Mouse (Mus musculus) myocyte (in vitro differentiated cells): ENCODE measurements around the gene Cd40lg. TPM values are rescaled to one million over a fixed set of nuclear protein-coding genes. Genes with fewer than 3 reads are reported as not detected.

Source experiments
- H3K27me3 ChIP-seq: one replicate; pipeline ENCODE4 v1.6.1; 2011; ENCODE audit not compliant: control insufficient read depth, insufficient read depth, insufficient read length
- H3K36me3 ChIP-seq: one replicate; pipeline ENCODE4 v1.6.1; 2011; ENCODE audit not compliant: control insufficient read depth, insufficient read depth
- H3K4me2 ChIP-seq: one replicate; pipeline ENCODE4 v1.6.1; 2011; ENCODE audit warnings: low read depth, control low read depth
- H3K4me3 ChIP-seq: one replicate; pipeline ENCODE4 v1.5.1; 2011; ENCODE audit warnings: mild to moderate bottlenecking, control low read depth, moderate library complexity
- H3K79me2 ChIP-seq: one replicate; pipeline ENCODE4 v1.6.1; 2011; ENCODE audit not compliant: control insufficient read depth, insufficient read depth
- H3ac ChIP-seq: one replicate; pipeline ENCODE4 v1.6.1; 2011; ENCODE audit not compliant: control insufficient read depth, insufficient read length
- CEBPB ChIP-seq: IDR thresholded peaks from 2 replicates; pipeline ENCODE4 v1.6.1; 2011; ENCODE audit warnings: mild to moderate bottlenecking, moderate library complexity; ENCODE audit not compliant: poor library complexity, insufficient read depth, severe bottlenecking
- E2F4 ChIP-seq: IDR thresholded peaks from one replicate; pipeline ENCODE4 v1.6.1; 2011; ENCODE audit warnings: mild to moderate bottlenecking, control low read depth, moderate library complexity; ENCODE audit not compliant: insufficient read depth
- MAX ChIP-seq: IDR thresholded peaks from one replicate; pipeline ENCODE4 v1.6.1; 2011; ENCODE audit warnings: low read depth, mild to moderate bottlenecking, control low read depth
- MYOD1 ChIP-seq, 3 experiments: IDR thresholded peaks; one replicate each; pipeline ENCODE4 v1.6.1; 2011; ENCODE audit warnings: control low read depth in 2 of 3, low read depth in 2 of 3, mild to moderate bottlenecking in 2 of 3, moderate library complexity in 1 of 3; ENCODE audit not compliant: insufficient read length in 2 of 3, control insufficient read depth in 1 of 3
- MYOG ChIP-seq, 3 experiments: IDR thresholded peaks; one replicate each; pipeline ENCODE4 v1.6.1; 2011; ENCODE audit warnings: control low read depth in 2 of 3, low read depth in 2 of 3, mild to moderate bottlenecking in 2 of 3; ENCODE audit not compliant: insufficient read length in 2 of 3, control insufficient read depth in 1 of 3, insufficient read depth in 1 of 3
- POLR2A ChIP-seq: IDR thresholded peaks from one replicate; pipeline ENCODE4 v1.6.1; 2011; ENCODE audit warnings: low read depth, mild to moderate bottlenecking, control low read depth, moderate library complexity; ENCODE audit not compliant: insufficient read length
- POLR2AphosphoS2 ChIP-seq: IDR thresholded peaks from one replicate; pipeline ENCODE4 v1.6.1; 2011; ENCODE audit warnings: low read depth, control low read depth; ENCODE audit not compliant: insufficient read length
- REST ChIP-seq: IDR thresholded peaks from one replicate; pipeline ENCODE4 v1.6.1; 2011; ENCODE audit warnings: mild to moderate bottlenecking, control low read depth, moderate library complexity; ENCODE audit not compliant: insufficient read depth, insufficient read length
- SRF ChIP-seq: IDR thresholded peaks from one replicate; pipeline ENCODE4 v1.6.1; 2011; ENCODE audit warnings: low read depth; ENCODE audit not compliant: control insufficient read depth, insufficient read length
- TCF12 ChIP-seq: IDR thresholded peaks from one replicate; pipeline ENCODE4 v1.6.1; 2011; ENCODE audit warnings: mild to moderate bottlenecking, control low read depth; ENCODE audit not compliant: poor library complexity, insufficient read depth, severe bottlenecking
- TCF3 ChIP-seq: IDR thresholded peaks from one replicate; pipeline ENCODE4 v1.6.1; 2011; ENCODE audit warnings: low read depth, control low read depth; ENCODE audit not compliant: insufficient read length
- USF1 ChIP-seq: IDR thresholded peaks from one replicate; pipeline ENCODE4 v1.6.1; 2011; ENCODE audit warnings: low read depth, mild to moderate bottlenecking, control low read depth, moderate library complexity
- polyA plus RNA-seq: library from polyadenylated mRNA; unstranded; fragments of >200 nt; fragmentation: generic; extraction: Trizol; gene quantifications from one replicate; pipeline ENCODE4 v1.2.1, GENCODE M21; 2012; ENCODE audit warnings: missing spikeins

Gene Cd40lg
- polyA plus RNA-seq, 1 experiment = not detected

DNA sequence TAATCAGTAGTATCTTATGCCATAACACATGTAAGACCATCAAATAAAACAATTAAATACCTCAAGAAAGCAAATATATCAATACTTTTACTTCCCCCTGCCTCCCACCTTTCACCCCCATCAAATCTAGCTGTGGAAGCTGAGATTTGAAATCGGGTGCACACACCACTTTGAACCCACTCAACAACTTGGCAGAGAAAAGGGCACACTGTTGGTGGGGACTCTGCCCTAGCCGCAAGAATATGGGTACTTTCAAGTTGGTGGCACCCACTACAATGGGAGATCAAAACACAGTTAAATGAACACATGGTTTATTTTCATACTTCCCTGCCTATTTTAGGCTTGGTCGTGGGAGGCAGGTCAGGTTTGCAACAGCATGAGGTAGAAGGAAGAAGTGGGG, 9.9 kb downstream of the Cd40lg start:
- no peaks in the 10 kb centered on the region for H3K79me2 ChIP-seq
- no peak overlapping the region for H3K4me3 ChIP-seq
- H3ac ChIP-seq = no peak overlapping the region
- no peak for TF ChIP-seq SRF
- no peak for TF ChIP-seq CEBPB
- no peak for TF ChIP-seq E2F4
- no peak for TF ChIP-seq USF1
- TF ChIP-seq REST = no peak
- TF ChIP-seq TCF3 = no peak
- no peak for TF ChIP-seq POLR2A
- no peak for TF ChIP-seq POLR2AphosphoS2
- no peak for TF ChIP-seq MYOG (IDR thresholded peaks at IDR 0.05; ENCODE audit: control insufficient read depth in 1 of 3, insufficient read depth in 1 of 3, insufficient read length in 2 of 3, low read depth in 2 of 3)
- TF ChIP-seq TCF12 = no peak
- no peak for TF ChIP-seq MYOD1 (IDR thresholded peaks at IDR 0.05; ENCODE audit: control insufficient read depth in 1 of 3, insufficient read length in 2 of 3, low read depth in 2 of 3)
- H3K36me3 ChIP-seq = no peaks in the 10 kb centered on the region
- H3K4me2 ChIP-seq = no peak overlapping the region
- H3K27me3 ChIP-seq = no peaks in the 10 kb centered on the region

DNA sequence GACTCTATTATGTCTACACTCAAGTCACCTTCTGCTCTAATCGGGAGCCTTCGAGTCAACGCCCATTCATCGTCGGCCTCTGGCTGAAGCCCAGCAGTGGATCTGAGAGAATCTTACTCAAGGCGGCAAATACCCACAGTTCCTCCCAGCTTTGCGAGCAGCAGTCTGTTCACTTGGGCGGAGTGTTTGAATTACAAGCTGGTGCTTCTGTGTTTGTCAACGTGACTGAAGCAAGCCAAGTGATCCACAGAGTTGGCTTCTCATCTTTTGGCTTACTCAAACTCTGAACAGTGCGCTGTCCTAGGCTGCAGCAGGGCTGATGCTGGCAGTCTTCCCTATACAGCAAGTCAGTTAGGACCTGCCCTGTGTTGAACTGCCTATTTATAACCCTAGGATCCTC, 11.4 kb downstream of the Cd40lg start:
- TF ChIP-seq MYOD1 (IDR thresholded peaks at IDR 0.05; ENCODE audit: control insufficient read depth in 1 of 3, insufficient read length in 2 of 3, low read depth in 2 of 3) = no peak
- no peak for TF ChIP-seq POLR2AphosphoS2
- TF ChIP-seq SRF = no peak
- TF ChIP-seq TCF12 = no peak
- TF ChIP-seq MYOG (IDR thresholded peaks at IDR 0.05; ENCODE audit: control insufficient read depth in 1 of 3, insufficient read depth in 1 of 3, insufficient read length in 2 of 3, low read depth in 2 of 3) = no peak
- TF ChIP-seq USF1 = no peak
- TF ChIP-seq MAX = no peak
- no peak for TF ChIP-seq POLR2A
- no peak for TF ChIP-seq TCF3
- TF ChIP-seq REST = no peak
- no peak for TF ChIP-seq CEBPB
- no peak for TF ChIP-seq E2F4
- no peak overlapping the region for H3ac ChIP-seq
- H3K27me3 ChIP-seq = no peaks in the 10 kb centered on the region
- H3K79me2 ChIP-seq = no peaks in the 10 kb centered on the region
- no peak overlapping the region for H3K4me3 ChIP-seq
- H3K36me3 ChIP-seq = no peaks in the 10 kb centered on the region
- no peak overlapping the region for H3K4me2 ChIP-seq

GRCm38 (mm10) chrX:57228178-57228577, 16.2 kb downstream of the Cd40lg start:
- H3K36me3 ChIP-seq = no peaks in the 10 kb centered on the region
- H3K27me3 ChIP-seq = no peaks in the 10 kb centered on the region
- H3K4me3 ChIP-seq = no peak overlapping the region
- no peaks in the 10 kb centered on the region for H3K79me2 ChIP-seq
- TF ChIP-seq USF1 (no peak), SRF (no peak), MYOG (IDR thresholded peaks at IDR 0.05; ENCODE audit: control insufficient read depth in 1 of 3, insufficient read depth in 1 of 3, insufficient read length in 2 of 3, low read depth in 2 of 3) (no peak), POLR2AphosphoS2 (no peak), POLR2A (no peak), MYOD1 (IDR thresholded peaks at IDR 0.05; ENCODE audit: control insufficient read depth in 1 of 3, insufficient read length in 2 of 3, low read depth in 2 of 3) (no peak)
- no peak overlapping the region for H3K4me2 ChIP-seq
- H3ac ChIP-seq = no peak overlapping the region

DNA sequence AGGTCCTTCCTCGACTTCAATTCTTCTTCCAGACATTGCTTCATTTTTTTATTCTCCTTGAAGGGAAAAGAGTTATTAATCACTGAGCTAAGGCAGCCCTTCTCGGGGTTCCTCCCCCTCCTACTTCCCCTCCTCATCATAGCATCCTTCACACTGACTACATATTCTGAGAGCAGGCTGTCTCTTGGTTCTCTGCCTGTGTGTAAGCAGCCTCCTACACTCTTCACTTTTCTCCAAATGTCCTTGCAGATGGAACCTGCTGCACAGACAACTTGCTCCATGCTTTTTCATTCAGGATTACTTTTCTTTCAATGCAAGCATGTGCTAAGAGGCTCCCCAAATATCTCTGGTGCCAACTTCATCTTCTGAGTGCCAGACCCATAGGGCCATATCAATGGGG, 21.7 kb downstream of the Cd40lg start:
- Histone ChIP-seq H3K4me3 (no peak overlapping the region), H3ac (no peak overlapping the region), H3K27me3 (no peaks in the 10 kb centered on the region), H3K36me3 (no peaks in the 10 kb centered on the region), H3K4me2 (no peak overlapping the region), H3K79me2 (no peaks in the 10 kb centered on the region)
- TF ChIP-seq USF1 (no peak), MAX (no peak), CEBPB (no peak), POLR2A (no peak), SRF (no peak), TCF12 (no peak), TCF3 (no peak), E2F4 (no peak), MYOD1 (IDR thresholded peaks at IDR 0.05; ENCODE audit: control insufficient read depth in 1 of 3, insufficient read length in 2 of 3, low read depth in 2 of 3) (no peak), MYOG (IDR thresholded peaks at IDR 0.05; ENCODE audit: control insufficient read depth in 1 of 3, insufficient read depth in 1 of 3, insufficient read length in 2 of 3, low read depth in 2 of 3) (no peak), POLR2AphosphoS2 (no peak), REST (no peak)

- H3K4me3 ChIP-seq = no peak overlapping the region
- TF ChIP-seq USF1 = no peak
- TF ChIP-seq MYOG (IDR thresholded peaks at IDR 0.05; ENCODE audit: control insufficient read depth in 1 of 3, insufficient read depth in 1 of 3, insufficient read length in 2 of 3, low read depth in 2 of 3) = no peak
- no peak for TF ChIP-seq SRF
- no peak for TF ChIP-seq MYOD1 (IDR thresholded peaks at IDR 0.05; ENCODE audit: control insufficient read depth in 1 of 3, insufficient read length in 2 of 3, low read depth in 2 of 3)
- TF ChIP-seq CEBPB = no peak
- H3ac ChIP-seq = no peak overlapping the region
- no peaks in the 10 kb centered on the region for H3K27me3 ChIP-seq
- H3K79me2 ChIP-seq = no peaks in the 10 kb centered on the region
- no peaks in the 10 kb centered on the region for H3K36me3 ChIP-seq
- no peak overlapping the region for H3K4me2 ChIP-seq
These were observed 24.0 kb downstream of the Cd40lg start for GRCm38 (mm10) chrX:57235982-57236381.
